Mouse (Mus musculus) spleen, embryonic (tissue): ENCODE measurements at regions not wholly inside any gene's neighbourhood (a gene's known extent, or its start where the extent isn't known, plus 50 kb on each side); places are given as distances from the start of the nearest gene placed in this dataset.

ENCODE experiments used
- CTCF ChIA-PET: fragments of 350-600 bp; sonication (Branson Sonifier 250); formaldehyde crosslinking; loops from one replicate; lab custom pipeline; 2022; lab: Charles Lee

GRCm38 (mm10) chr9:61311604-61312003 lies 60.6 kb upstream of the Tle3 start:
- CTCF ChIA-PET, result no interaction called here

- CTCF ChIA-PET, result no interaction called here
Measured at GRCm38 (mm10) chr9:61314630-61315179, 57.5 kb upstream of the Tle3 start.

GRCm38 (mm10) chr9:61315371-61316298 lies 56.5 kb upstream of the Tle3 start:
- CTCF ChIA-PET, result no interaction called here

- CTCF ChIA-PET, result no interaction called here
Measured at GRCm38 (mm10) chr9:61316442-61316841, 55.7 kb upstream of the Tle3 start.

- CTCF ChIA-PET, result no interaction called here
Measured at GRCm38 (mm10) chr9:61319721-61320120, 52.4 kb upstream of the Tle3 start.

- CTCF ChIA-PET, result no interaction called here
Measured at GRCm38 (mm10) chr9:61321314-61321713, 50.9 kb upstream of the Tle3 start.

- CTCF ChIA-PET, result no interaction called here
Measured at GRCm38 (mm10) chr9:61321825-61322224, 50.3 kb upstream of the Tle3 start.

- CTCF ChIA-PET, result no interaction called here
Measured at GRCm38 (mm10) chr9:61322333-61322732, 49.8 kb upstream of the Tle3 start.
